17 mouse cellular contexts compared by ENCODE assay signal in genomic region chr9:64896605-64897004, GRCm38 (mm10). TPM values are rescaled to one million over a fixed set of nuclear protein-coding genes. Genes with fewer than 3 reads are reported as not detected.
"Had no signal": no experiment of that assay in that cellular context is flagged by ENCODE, and none has a peak within 500 bp of the region (broad histone marks: within the 10 kb centered on the region; RNA-seq: fewer than 3 reads in every experiment).

No protein-coding gene starts in this region.

- H3K4me3 ChIP-seq: liver, embryonic 13.5 days had no signal

- ATAC-seq: intestine, embryonic 16.5 days had no signal

- H3K27ac ChIP-seq: liver, embryonic 13.5 days; stomach, postnatal 0 days had no signal

- DNase-seq: kidney, adult 18-20 months; kidney, adult 9 months; kidney, postnatal 14 days; kidney, postnatal 4 days; liver, embryonic 13.5 days; lung, adult 2 months; lung, postnatal 14 days; lung, postnatal 4 days; midbrain, embryonic 14.5 days; right cerebral cortex, postnatal 4 days; thymus, postnatal 25 days had no signal

RNA-seq across cellular contexts. Expression of gene Slc24a1, which starts 54.8 kb away (rescaled TPM):
- total RNA-seq: liver, adult 2 months; megakaryocyte progenitor cell, adult 5-6 weeks; megakaryocyte-erythroid progenitor cell, adult 5-6 weeks; midbrain, postnatal 0 days had no signal
